Mouse (Mus musculus) right cerebral cortex, postnatal 4 days (tissue): ENCODE measurements around the gene Plcb4.

Experiments
- DNase-seq: peaks from one replicate; pipeline ENCODE4 v3.0.0-alpha.2; 2022

Plcb4 gene

GRCm38 (mm10) chr2:135764706-135765105 lies 105.9 kb downstream of the Plcb4 start:
- DNase-seq: no peak

- no peak for DNase-seq
Observed at GRCm38 (mm10) chr2:135766471-135767063, 107.8 kb downstream of the Plcb4 start.

- DNase-seq: no peak
Observed at GRCm38 (mm10) chr2:135767535-135767934, 108.7 kb downstream of the Plcb4 start.

GRCm38 (mm10) chr2:135769701-135770100 lies 110.9 kb downstream of the Plcb4 start:
- DNase-seq: no peak

GRCm38 (mm10) chr2:135770226-135770625 lies 111.4 kb downstream of the Plcb4 start:
- DNase-seq: no peak

GRCm38 (mm10) chr2:135773194-135773972 lies 114.6 kb downstream of the Plcb4 start:
- DNase-seq: no peak

GRCm38 (mm10) chr2:135775026-135775425 lies 116.2 kb downstream of the Plcb4 start:
- DNase-seq: no peak

GRCm38 (mm10) chr2:135776131-135776775 lies 117.4 kb downstream of the Plcb4 start:
- no peak for DNase-seq

- DNase-seq: no peak
Observed at GRCm38 (mm10) chr2:135781391-135781790, 122.6 kb downstream of the Plcb4 start.

GRCm38 (mm10) chr2:135787415-135787814 lies 128.6 kb downstream of the Plcb4 start:
- DNase-seq: no peak

GRCm38 (mm10) chr2:135792907-135793306 lies 134.1 kb downstream of the Plcb4 start:
- no peak for DNase-seq

GRCm38 (mm10) chr2:135796684-135797083 lies 137.9 kb downstream of the Plcb4 start:
- no peak for DNase-seq

GRCm38 (mm10) chr2:135797677-135798546 lies 139.1 kb downstream of the Plcb4 start:
- DNase-seq: no peak

GRCm38 (mm10) chr2:135799149-135799770 lies 140.4 kb downstream of the Plcb4 start:
- DNase-seq: no peak

GRCm38 (mm10) chr2:135800385-135800784 lies 141.6 kb downstream of the Plcb4 start:
- no peak for DNase-seq

GRCm38 (mm10) chr2:135802878-135803450 lies 144.2 kb downstream of the Plcb4 start:
- DNase-seq: no peak

- DNase-seq: no peak
Observed at GRCm38 (mm10) chr2:135805748-135806685, 147.2 kb downstream of the Plcb4 start.

- DNase-seq: no peak
Observed at GRCm38 (mm10) chr2:135808342-135808741, 149.5 kb downstream of the Plcb4 start.

- no peak for DNase-seq
Observed at GRCm38 (mm10) chr2:135810841-135811240, 152.0 kb downstream of the Plcb4 start.

- DNase-seq: no peak
Observed at GRCm38 (mm10) chr2:135811453-135812101, 152.8 kb downstream of the Plcb4 start.
